Mouse (Mus musculus) embryonic facial prominence, embryonic 11.5 days (tissue): Measurements from ENCODE around the gene Cacna1h. TPM values are rescaled to one million over a fixed set of nuclear protein-coding genes. Genes with fewer than 3 reads are reported as not detected.

ENCODE experiments used
- ATAC-seq: fragments of 200-750 bp; cut with Nextera tagmentation; replicated peaks from 2 replicates; pipeline ENCODE4 v1.8.0; 2017; ENCODE audit warnings: low read depth; ENCODE audit not compliant: insufficient number of reproducible peaks, low FRiP score, low TSS enrichment
- DNase-seq: peaks from one replicate; pipeline ENCODE4 v3.0.0-alpha.2; 2015; ENCODE audit warnings: low spot score
- H3K27ac ChIP-seq: fragments of 300-500 bp; sonication (generic); replicated peaks from 2 replicates; pipeline ENCODE4 v1.5.1; 2014; ENCODE audit warnings: mild to moderate bottlenecking, low read depth, low read length, control low read depth
- H3K27me3 ChIP-seq: fragments of 300-500 bp; sonication (generic); 2 replicates; pipeline ENCODE4 v1.6.1; 2014; ENCODE audit warnings: mild to moderate bottlenecking, low read length, moderate library complexity, mixed read lengths; ENCODE audit not compliant: control insufficient read depth, insufficient read depth
- H3K36me3 ChIP-seq: fragments of 300-500 bp; sonication (generic); replicated peaks from 2 replicates; pipeline ENCODE4 v1.6.1; 2014; ENCODE audit warnings: low read depth, mild to moderate bottlenecking, low read length, moderate library complexity, mixed read lengths; ENCODE audit not compliant: control insufficient read depth, insufficient read depth
- H3K4me1 ChIP-seq: fragments of 300-500 bp; sonication (generic); 2 replicates; pipeline ENCODE4 v1.6.1; 2014; ENCODE audit warnings: low read length, mixed read lengths; ENCODE audit not compliant: control insufficient read depth, insufficient read depth
- H3K4me2 ChIP-seq: fragments of 300-500 bp; sonication (generic); 2 replicates; pipeline ENCODE4 v1.6.1; 2014; ENCODE audit warnings: low read depth, mild to moderate bottlenecking, control low read depth, low read length, moderate library complexity
- H3K4me3 ChIP-seq: fragments of 300-500 bp; sonication (generic); 2 replicates; pipeline ENCODE4 v1.5.1; 2014; ENCODE audit warnings: low read depth, low read length, control low read depth
- H3K9ac ChIP-seq: fragments of 300-500 bp; sonication (generic); replicated peaks from 2 replicates; pipeline ENCODE4 v1.6.1; 2014; ENCODE audit warnings: mild to moderate bottlenecking, control low read depth, low read length
- H3K9me3 ChIP-seq: fragments of 300-500 bp; sonication (generic); replicated peaks from 2 replicates; pipeline ENCODE4 v1.6.1; 2016; ENCODE audit warnings: mild to moderate bottlenecking, low read length, inconsistent platforms, mixed read lengths; ENCODE audit not compliant: control insufficient read depth
- WGBS: fragments of 180-500 bp; shearing (Covaris S2); extraction: QIAGEN DNeasy Blood & Tissue Kit; methylation state at CpG from one replicate; pipeline ENCODE4 v1.1.7; 2014; 5-methylcytosine and 5-hydroxymethylcytosine counted together
- polyA plus RNA-seq: library from polyadenylated mRNA; unstranded; fragments of >200 nt; fragmentation: Nextera tagmentation; extraction: Ambion mirVana; gene quantifications from 2 replicates; pipeline ENCODE4 v1.2.1, GENCODE M21; 2014

The Cacna1h gene
- polyA plus RNA-seq, 1 experiment from 2014 or later = 3.7 TPM

GRCm38 (mm10) chr17:25372491-25372890 lies 61.1 kb downstream of the Cacna1h start:
- Histone ChIP-seq H3K4me2 (no peak overlapping the region), H3K36me3 (no peaks in the 10 kb centered on the region), H3K27me3 (no peaks in the 10 kb centered on the region), H3K27ac (no peak overlapping the region), H3K9ac (no peak overlapping the region), H3K4me1 (no peaks in the 10 kb centered on the region), H3K9me3 (no peaks in the 10 kb centered on the region), H3K4me3 (no peak overlapping the region)
- ATAC-seq (no peak), DNase-seq (no peak)
- 73% methylated on average over 8 of the region's 8 CpGs for WGBS

DNA sequence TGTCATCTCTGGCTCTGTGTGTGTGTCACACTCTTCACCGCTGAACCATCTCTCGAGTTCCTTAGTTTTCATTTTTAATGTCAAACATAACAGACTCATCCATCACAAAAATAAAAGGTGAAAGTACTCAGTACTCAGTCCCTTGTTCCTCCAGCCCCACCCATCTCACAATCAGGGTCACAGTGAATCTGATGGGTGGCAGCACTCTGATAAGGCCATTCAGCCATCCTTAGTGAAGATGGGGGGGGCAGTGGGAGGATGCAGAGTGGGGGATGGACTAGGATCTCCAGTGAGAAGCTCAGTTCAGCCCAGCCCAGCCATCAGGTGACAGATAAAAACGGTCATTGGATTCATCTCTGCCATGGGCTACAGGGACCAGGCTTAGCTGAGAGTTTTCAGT lies 64.6 kb downstream of the Cacna1h start, which contains the start of gene Tpsg1:
Gene Tpsg1 (plus strand): TSS at position 301 of the 400 bp plus-strand sequence.
- Histone ChIP-seq H3K27ac (no peak within 1 kb of the TSS), H3K4me3 (no peak within 1 kb of the TSS), H3K4me2 (no peak within 1 kb of the TSS), H3K9ac (no peak within 1 kb of the TSS), H3K27me3 (no peaks in the 10 kb centered on the region), H3K4me1 (no peaks in the 10 kb centered on the region), H3K36me3 (no peaks in the 10 kb centered on the region), H3K9me3 (no peaks in the 10 kb centered on the region)
- ATAC-seq (no peak), DNase-seq (no peak)
- 87% methylated on average over 3 of the region's 3 CpGs for WGBS

GRCm38 (mm10) chr17:25366005-25366404 lies 67.6 kb downstream of the Cacna1h start, which contains the start of gene Tpsb2:
Gene Tpsb2, plus strand, starts transcription at chr17:25366305.
- Histone ChIP-seq H3K4me3 (no peak within 1 kb of the TSS), H3K36me3 (no peaks in the 10 kb centered on the region), H3K4me1 (no peaks in the 10 kb centered on the region), H3K9me3 (no peaks in the 10 kb centered on the region), H3K4me2 (no peak within 1 kb of the TSS), H3K27ac (no peak within 1 kb of the TSS), H3K9ac (no peak within 1 kb of the TSS), H3K27me3 (no peaks in the 10 kb centered on the region)
- ATAC-seq = no peak
- no peak for DNase-seq
- WGBS = 68% methylated on average over 2 of the region's 2 CpGs

DNA sequence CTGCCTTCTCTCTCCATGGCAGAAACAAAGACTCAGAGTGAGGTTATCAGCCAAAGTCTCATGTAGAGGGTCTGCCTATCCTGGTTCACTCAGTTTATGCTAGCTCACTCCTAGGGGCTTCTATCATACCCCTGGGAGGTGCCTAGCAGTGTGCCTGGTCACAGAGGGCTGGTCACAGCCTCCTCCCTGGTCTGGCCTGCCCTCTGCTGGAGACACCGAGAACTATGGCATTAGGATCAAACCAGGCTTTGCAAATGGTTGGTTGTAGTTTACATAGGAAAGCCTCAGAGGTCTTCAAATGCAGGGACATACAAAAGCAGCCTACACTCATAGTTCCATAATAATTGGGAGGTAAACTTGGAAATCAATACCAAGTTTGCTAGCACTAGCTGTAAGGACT lies 69.9 kb downstream of the Cacna1h start:
- H3K4me1 ChIP-seq = no peaks in the 10 kb centered on the region
- ATAC-seq (no peak), DNase-seq (peak; percentile 50)
- no peak overlapping the region for H3K9ac ChIP-seq
- H3K4me3 ChIP-seq = no peak overlapping the region
- no peaks in the 10 kb centered on the region for H3K9me3 ChIP-seq
- no peak overlapping the region for H3K27ac ChIP-seq
- no peaks in the 10 kb centered on the region for H3K36me3 ChIP-seq
- no peaks in the 10 kb centered on the region for H3K27me3 ChIP-seq
- H3K4me2 ChIP-seq = no peak overlapping the region
- WGBS = 4% methylated on average over 1 of the region's 1 CpGs

DNA sequence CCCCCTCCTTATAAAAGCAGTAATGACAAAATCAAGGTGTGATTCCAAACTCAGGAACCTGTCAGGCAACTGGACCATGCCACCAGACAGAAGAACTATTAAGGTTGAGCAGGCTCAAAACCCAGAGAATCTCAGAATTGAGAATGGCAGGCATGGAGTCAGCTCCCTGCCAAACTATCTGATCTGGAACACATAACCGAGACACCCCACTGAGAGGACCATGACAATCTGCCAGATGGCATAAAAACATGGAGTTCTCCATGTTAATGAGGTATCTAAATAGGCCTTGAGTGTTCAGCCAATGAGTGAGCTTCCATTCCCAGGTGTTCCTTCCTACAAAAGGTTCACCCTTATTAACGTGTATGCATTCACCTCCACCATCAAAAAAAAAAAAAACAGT lies 72.3 kb downstream of the Cacna1h start:
- Histone ChIP-seq H3K9ac (no peak overlapping the region), H3K4me1 (no peaks in the 10 kb centered on the region), H3K9me3 (no peaks in the 10 kb centered on the region), H3K4me2 (no peak overlapping the region), H3K27ac (no peak overlapping the region), H3K27me3 (no peaks in the 10 kb centered on the region), H3K36me3 (no peaks in the 10 kb centered on the region), H3K4me3 (no peak overlapping the region)
- ATAC-seq (no peak), DNase-seq (no peak)
- WGBS = 63% methylated on average over 2 of the region's 2 CpGs

DNA sequence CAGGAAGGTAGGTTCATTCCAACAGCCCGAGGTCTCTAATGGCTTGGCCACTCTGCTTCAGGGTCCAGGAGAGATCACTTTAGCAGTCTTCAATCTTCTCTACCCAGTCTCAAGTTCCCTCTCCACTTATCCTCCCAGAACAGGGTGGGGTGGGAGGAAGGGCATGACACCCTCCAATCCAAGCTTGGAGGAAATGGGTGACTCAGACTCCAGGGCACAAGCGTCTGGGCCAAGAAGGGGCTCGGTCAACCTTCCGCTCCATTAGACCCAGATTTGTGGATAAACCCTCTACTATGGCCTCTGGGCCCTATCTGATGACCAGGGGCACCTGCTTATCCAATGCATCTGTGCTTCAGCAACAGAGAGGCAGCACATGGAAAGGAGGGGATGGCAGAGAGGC lies 88.1 kb downstream of the Cacna1h start, which contains the start of gene Tpsab1:
Gene Tpsab1 (minus strand): TSS at position 101 of the 400 bp plus-strand sequence.
- DNase-seq = no peak
- no peak for ATAC-seq
- H3K4me1 ChIP-seq = no peaks in the 10 kb centered on the region
- no peak within 1 kb of the TSS for H3K4me3 ChIP-seq
- no peak within 1 kb of the TSS for H3K4me2 ChIP-seq
- WGBS = 83% methylated on average over 4 of the region's 4 CpGs
- no peaks in the 10 kb centered on the region for H3K27me3 ChIP-seq
- no peaks in the 10 kb centered on the region for H3K9me3 ChIP-seq
- H3K27ac ChIP-seq = no peak within 1 kb of the TSS
- no peak within 1 kb of the TSS for H3K9ac ChIP-seq
- no peaks in the 10 kb centered on the region for H3K36me3 ChIP-seq

- H3K4me3 ChIP-seq = no peak overlapping the region
- H3K9ac ChIP-seq = no peak overlapping the region
- H3K27me3 ChIP-seq = no peaks in the 10 kb centered on the region
- H3K36me3 ChIP-seq = no peaks in the 10 kb centered on the region
- ATAC-seq (no peak), DNase-seq (no peak)
- no peaks in the 10 kb centered on the region for H3K9me3 ChIP-seq
- H3K4me2 ChIP-seq = no peak overlapping the region
- 56% methylated on average over 3 of the region's 3 CpGs for WGBS
- no peaks in the 10 kb centered on the region for H3K4me1 ChIP-seq
- no peak overlapping the region for H3K27ac ChIP-seq
These were observed 92.1 kb downstream of the Cacna1h start for GRCm38 (mm10) chr17:25341490-25341889.

GRCm38 (mm10) chr17:25340003-25340402 lies 93.6 kb downstream of the Cacna1h start:
- Histone ChIP-seq H3K27me3 (no peaks in the 10 kb centered on the region), H3K4me3 (no peak overlapping the region), H3K4me2 (no peak overlapping the region), H3K36me3 (no peaks in the 10 kb centered on the region), H3K9ac (no peak overlapping the region), H3K4me1 (no peaks in the 10 kb centered on the region), H3K9me3 (no peaks in the 10 kb centered on the region), H3K27ac (no peak overlapping the region)
- no peak for ATAC-seq
- no peak for DNase-seq
- WGBS = 88% methylated on average over 6 of the region's 6 CpGs
